Mouse (Mus musculus): Measurements from ENCODE around the gene Cep57l1. TPM values are rescaled to one million over a fixed set of nuclear protein-coding genes. Genes with fewer than 3 reads are reported as not detected.
A peak's percentile ranks its signal among the peaks of the same experiment; 100 is the strongest.

Gene Cep57l1
- polyA plus RNA-seq, 1 experiment from 2014 or later, result 25.3 TPM

DNA sequence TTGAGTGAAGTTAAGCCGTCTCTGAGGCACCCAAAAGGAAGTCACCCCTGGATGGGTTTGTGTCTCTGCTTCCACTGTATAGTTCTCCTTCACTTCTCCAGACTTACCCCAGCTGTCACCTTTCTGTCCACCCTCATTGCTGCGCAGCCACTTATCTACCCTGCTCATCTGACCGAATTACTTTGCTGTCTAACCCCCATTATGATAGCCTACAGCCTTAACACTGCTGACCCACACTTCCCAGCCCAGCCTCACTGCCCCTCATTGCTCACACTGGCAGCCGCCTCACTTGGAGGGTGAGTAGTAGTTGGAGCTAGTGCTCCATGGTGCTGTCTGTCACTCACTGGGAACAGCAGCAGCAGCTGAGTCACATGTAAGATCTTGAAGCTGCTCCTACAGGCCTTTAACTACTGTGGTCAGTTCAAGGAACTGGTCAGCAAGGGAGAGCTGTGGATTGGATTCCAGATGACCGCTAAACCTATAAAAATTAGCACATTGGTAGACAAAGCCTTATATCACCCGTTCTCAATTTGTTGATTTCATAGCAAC lies 4.7 kb upstream of the Cep57l1 start:
- DNase-seq, result no peak
- Histone ChIP-seq H3K4me2 (no peak overlapping the region), H3K9ac (no peak overlapping the region)

DNA sequence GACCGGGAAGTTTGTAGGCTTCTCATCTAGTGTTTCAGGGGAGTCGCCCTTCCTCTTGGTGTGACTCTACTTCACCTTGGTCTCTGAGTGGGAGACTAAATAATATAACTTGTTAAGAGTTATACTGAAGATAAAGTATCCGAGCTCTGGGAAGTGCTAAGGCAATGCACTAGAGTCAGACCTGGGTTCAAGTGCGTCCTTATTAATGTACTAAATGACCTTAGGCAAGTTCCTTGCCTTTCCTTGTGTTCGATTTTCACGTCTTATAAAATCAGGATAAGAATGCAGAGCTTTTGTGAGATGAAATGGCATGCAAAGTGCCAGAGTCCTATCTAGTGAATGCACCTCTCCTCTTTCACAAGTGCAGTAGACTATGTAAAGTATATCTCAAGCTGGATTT lies 2.9 kb upstream of the Cep57l1 start:
- 51% methylated on average over 6 of the region's 6 CpGs for WGBS
- DNase-seq (no peak), ATAC-seq (ENCODE audit: insufficient read depth) (no peak)
- Histone ChIP-seq H3K27me3 (ENCODE audit: insufficient read depth, low read length) (no peaks in the 10 kb centered on the region), H3K4me3 (ENCODE audit: low read depth, low read length) (peak overlapping the region; percentile 69), H3K27ac (ENCODE audit: low read depth) (no peak overlapping the region), H3K4me2 (peak overlapping the region; percentile 81), H3K36me3 (ENCODE audit: insufficient read depth) (no peaks in the 10 kb centered on the region), H3K4me1 (ENCODE audit: insufficient read depth) (peaks cover 14% of the 10 kb centered on the region), H3K9me3 (ENCODE audit: low read depth, low read length) (no peaks in the 10 kb centered on the region), H3K9ac (no peak overlapping the region)
- TF ChIP-seq CTCF (IDR thresholded peaks at IDR 0.05; ENCODE audit: low read depth), result no peak

More for the DNA sequence above, 4.7 kb upstream of the Cep57l1 start:
- Histone ChIP-seq H3K27ac (ENCODE audit: low read depth) (no peak overlapping the region), H3K4me1 (ENCODE audit: insufficient read depth) (peaks cover 14% of the 10 kb centered on the region), H3K9me3 (ENCODE audit: low read depth, low read length) (no peaks in the 10 kb centered on the region), H3K27me3 (ENCODE audit: insufficient read depth, low read length) (no peaks in the 10 kb centered on the region), H3K4me3 (ENCODE audit: low read depth, low read length) (no peak overlapping the region), H3K36me3 (ENCODE audit: insufficient read depth) (no peaks in the 10 kb centered on the region)
- 84% methylated on average over 6 of the region's 6 CpGs for WGBS
- no peak for ATAC-seq (ENCODE audit: insufficient read depth)
- no peak for TF ChIP-seq CTCF (IDR thresholded peaks at IDR 0.05; ENCODE audit: low read depth)

DNA sequence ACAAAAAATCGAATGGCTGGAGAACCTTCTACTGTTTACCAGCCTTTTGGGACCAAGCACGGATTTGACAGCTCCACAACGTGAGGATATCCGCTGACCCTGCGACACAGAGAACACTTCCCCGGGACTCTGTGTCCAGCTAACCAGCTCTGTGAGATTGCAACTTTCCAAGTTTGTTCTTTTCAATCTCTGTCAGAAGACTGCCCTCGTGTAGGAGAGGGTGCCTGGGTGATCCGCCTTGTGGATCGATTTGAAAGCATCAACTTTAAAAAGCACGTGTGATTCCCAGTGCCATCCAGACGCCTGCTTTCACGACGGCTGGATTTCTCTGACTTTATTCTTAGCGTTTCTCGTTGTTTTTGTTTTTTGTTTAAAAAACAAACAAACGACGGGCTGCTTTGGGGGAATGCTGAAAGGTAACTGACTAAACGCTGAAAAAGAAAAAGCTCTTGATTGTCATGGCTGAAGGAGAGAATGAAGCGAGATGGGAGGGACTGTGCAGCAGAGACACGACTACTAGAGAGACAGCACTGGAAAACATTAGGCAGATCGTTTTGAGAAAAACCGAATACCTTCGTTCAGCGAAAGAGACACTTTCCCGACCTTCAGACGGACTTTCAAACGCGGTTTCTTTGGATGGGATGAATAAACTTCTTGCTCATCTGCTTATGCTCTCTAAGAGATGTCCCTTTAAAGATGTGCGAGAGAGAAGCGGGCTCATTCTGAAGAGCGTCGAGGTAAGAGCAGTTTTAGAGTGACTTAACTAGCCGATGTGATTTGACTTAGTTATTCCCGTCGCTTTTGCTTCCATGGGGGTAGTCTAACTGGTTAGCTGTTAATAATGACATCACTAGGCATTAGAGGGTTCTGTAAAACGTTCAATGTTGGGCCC lies 1.1 kb upstream of the Cep57l1 start:
- Histone ChIP-seq H3K9ac (peak overlapping the region; percentile 73), H3K4me2 (peak overlapping the region; percentile 81), H3K27ac (ENCODE audit: low read depth) (peak overlapping the region; percentile 96), H3K9me3 (ENCODE audit: low read depth, low read length) (no peaks in the 10 kb centered on the region), H3K4me3 (ENCODE audit: low read depth, low read length) (peak overlapping the region; percentile 69), H3K27me3 (ENCODE audit: insufficient read depth, low read length) (no peaks in the 10 kb centered on the region), H3K36me3 (ENCODE audit: insufficient read depth) (no peaks in the 10 kb centered on the region), H3K4me1 (ENCODE audit: insufficient read depth) (peaks cover 14% of the 10 kb centered on the region)
- peak; percentile 38 for DNase-seq
- ATAC-seq (ENCODE audit: insufficient read depth), result no peak
- TF ChIP-seq CTCF (IDR thresholded peaks at IDR 0.05; ENCODE audit: low read depth), result no peak
- WGBS, result under 1% methylated on average over 36 of the region's 36 CpGs

DNA sequence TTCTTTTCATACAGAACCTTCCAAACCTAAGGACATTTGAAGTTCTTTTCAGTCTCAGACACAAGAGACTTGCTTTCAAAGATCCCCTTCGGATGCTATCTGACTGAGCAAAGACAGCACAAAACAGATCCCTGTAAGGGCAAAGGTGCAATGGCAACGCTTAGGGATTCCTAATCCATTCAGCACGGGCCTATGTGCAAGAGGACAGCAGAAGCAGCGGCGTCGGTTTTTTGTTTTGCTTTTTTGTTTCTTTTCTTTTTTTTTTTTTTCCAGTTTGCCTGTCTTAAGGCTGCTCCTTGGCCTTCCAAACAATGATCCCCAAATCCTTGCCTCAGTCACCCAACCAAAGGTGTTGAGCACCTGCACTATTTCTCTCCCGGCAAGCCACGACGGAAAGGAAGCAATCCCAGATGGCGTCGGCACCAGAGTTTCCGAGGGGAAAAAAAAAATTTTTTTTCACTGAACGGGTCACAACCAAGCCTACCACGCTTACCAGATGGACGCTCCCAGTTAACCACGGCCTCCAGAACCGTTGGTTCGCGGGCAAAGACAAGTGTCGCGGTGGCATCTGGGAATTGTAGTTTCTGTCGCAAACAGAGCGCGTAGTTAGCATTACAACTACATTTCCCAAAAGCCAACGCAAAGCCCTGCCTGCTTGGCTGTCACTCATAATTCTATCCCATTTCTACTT lies 446 bp downstream of the Cep57l1 start:
- ATAC-seq (ENCODE audit: insufficient read depth) (peak; percentile 81), DNase-seq (peak; percentile 97)
- WGBS, result 2% methylated on average over 25 of the region's 25 CpGs
- no peaks in the 10 kb centered on the region for H3K9me3 ChIP-seq (ENCODE audit: low read depth, low read length)
- H3K9ac ChIP-seq, result peak overlapping the region; percentile 73
- H3K36me3 ChIP-seq (ENCODE audit: insufficient read depth), result no peaks in the 10 kb centered on the region
- peak overlapping the region; percentile 69 for H3K4me3 ChIP-seq (ENCODE audit: low read depth, low read length)
- H3K27me3 ChIP-seq (ENCODE audit: insufficient read depth, low read length), result no peaks in the 10 kb centered on the region
- H3K4me1 ChIP-seq (ENCODE audit: insufficient read depth), result peaks cover 14% of the 10 kb centered on the region
- peak overlapping the region; percentile 81 for H3K4me2 ChIP-seq
- H3K27ac ChIP-seq (ENCODE audit: low read depth), result peak overlapping the region; percentile 96
- TF ChIP-seq CTCF (IDR thresholded peaks at IDR 0.05; ENCODE audit: low read depth), result no peak

GRCm38 (mm10) chr10:41805729-41806355 lies 3.8 kb downstream of the Cep57l1 start:
- Histone ChIP-seq H3K4me3 (ENCODE audit: low read depth, low read length) (no peak overlapping the region), H3K9ac (no peak overlapping the region), H3K27ac (ENCODE audit: low read depth) (no peak overlapping the region), H3K9me3 (ENCODE audit: low read depth, low read length) (no peaks in the 10 kb centered on the region; the same call in 1 of the 2 replicates), H3K27me3 (ENCODE audit: insufficient read depth, low read length) (no peaks in the 10 kb centered on the region), H3K4me1 (ENCODE audit: insufficient read depth) (no peaks in the 10 kb centered on the region), H3K4me2 (no peak overlapping the region), H3K36me3 (ENCODE audit: insufficient read depth) (peaks cover 15% of the 10 kb centered on the region; the same call in 1 of the 2 replicates)
- no peak for TF ChIP-seq CTCF (IDR thresholded peaks at IDR 0.05; ENCODE audit: low read depth)
- ATAC-seq (ENCODE audit: insufficient read depth), result no peak
- DNase-seq, result no peak
- 72% methylated on average over 2 of the region's 2 CpGs for WGBS

GRCm38 (mm10) chr10:41804711-41805110 lies 5.0 kb downstream of the Cep57l1 start:
- H3K9me3 ChIP-seq (ENCODE audit: low read depth, low read length), result no peaks in the 10 kb centered on the region; the same call in 1 of the 2 replicates
- no peaks in the 10 kb centered on the region for H3K4me1 ChIP-seq (ENCODE audit: insufficient read depth)
- DNase-seq, result no peak
- H3K4me3 ChIP-seq (ENCODE audit: low read depth, low read length), result no peak overlapping the region
- peaks cover 26% of the 10 kb centered on the region; the same call in 1 of the 2 replicates for H3K36me3 ChIP-seq (ENCODE audit: insufficient read depth)
- WGBS, result 88% methylated on average over 3 of the region's 3 CpGs
- H3K27ac ChIP-seq (ENCODE audit: low read depth), result no peak overlapping the region
- H3K9ac ChIP-seq, result no peak overlapping the region
- no peak overlapping the region for H3K4me2 ChIP-seq
- no peak for TF ChIP-seq CTCF (IDR thresholded peaks at IDR 0.05; ENCODE audit: low read depth)
- H3K27me3 ChIP-seq (ENCODE audit: insufficient read depth, low read length), result no peaks in the 10 kb centered on the region
- no peak for ATAC-seq (ENCODE audit: insufficient read depth)

Data from lung, embryonic 14.5 days (tissue).